Mouse (Mus musculus): ENCODE data around the gene Tmco4.

The Tmco4 gene

GRCm38 (mm10) chr4:139024379-139024778, 51.7 kb downstream of the Tmco4 start:
- peak; percentile 27 for DNase-seq

- no peak for DNase-seq
These were observed 58.0 kb downstream of the Tmco4 start for GRCm38 (mm10) chr4:139030675-139031074.

GRCm38 (mm10) chr4:139032521-139032920, 59.8 kb downstream of the Tmco4 start:
- no peak for DNase-seq

- no peak for DNase-seq
These were observed 60.7 kb downstream of the Tmco4 start for GRCm38 (mm10) chr4:139033263-139034009.

- DNase-seq: no peak
These were observed 61.3 kb downstream of the Tmco4 start for GRCm38 (mm10) chr4:139034010-139034367.

- no peak for DNase-seq
These were observed 61.9 kb downstream of the Tmco4 start for GRCm38 (mm10) chr4:139034540-139034939.

GRCm38 (mm10) chr4:139034942-139035341, 62.3 kb downstream of the Tmco4 start:
- no peak for DNase-seq

GRCm38 (mm10) chr4:139035799-139036198, 63.1 kb downstream of the Tmco4 start:
- DNase-seq: no peak

GRCm38 (mm10) chr4:139037795-139038607, 65.3 kb downstream of the Tmco4 start:
- no peak for DNase-seq

- no peak for DNase-seq
These were observed 67.6 kb downstream of the Tmco4 start for GRCm38 (mm10) chr4:139040084-139040839.

- no peak for DNase-seq
These were observed 69.9 kb downstream of the Tmco4 start for GRCm38 (mm10) chr4:139042611-139043010.

- DNase-seq: no peak
These were observed 70.9 kb downstream of the Tmco4 start for GRCm38 (mm10) chr4:139043600-139043999.

- no peak for DNase-seq
These were observed 71.9 kb downstream of the Tmco4 start for GRCm38 (mm10) chr4:139044566-139044965.

- DNase-seq: no peak
These were observed 73.7 kb downstream of the Tmco4 start for GRCm38 (mm10) chr4:139046354-139046753.

- DNase-seq: no peak
These were observed 75.8 kb downstream of the Tmco4 start for GRCm38 (mm10) chr4:139048518-139048917.

- DNase-seq: no peak
These were observed 80.1 kb downstream of the Tmco4 start for GRCm38 (mm10) chr4:139052796-139053195.

- no peak for DNase-seq
These were observed 80.7 kb downstream of the Tmco4 start for GRCm38 (mm10) chr4:139053391-139053790.

GRCm38 (mm10) chr4:139054300-139054923, 81.7 kb downstream of the Tmco4 start:
- DNase-seq: no peak

- DNase-seq: peak; percentile 50
These were observed 82.6 kb downstream of the Tmco4 start for GRCm38 (mm10) chr4:139055336-139055735.

GRCm38 (mm10) chr4:139055744-139056143, 83.1 kb downstream of the Tmco4 start:
- no peak for DNase-seq

GRCm38 (mm10) chr4:139057291-139057690, 84.6 kb downstream of the Tmco4 start:
- no peak for DNase-seq

GRCm38 (mm10) chr4:139058029-139058428, 85.3 kb downstream of the Tmco4 start:
- no peak for DNase-seq

- DNase-seq: no peak
These were observed 86.9 kb downstream of the Tmco4 start for GRCm38 (mm10) chr4:139059569-139059968.

Data from cerebellum, adult 11-12 months (tissue).